Mouse (Mus musculus): ENCODE measurements around the gene Gm44511. TPM values are rescaled to one million over a fixed set of nuclear protein-coding genes. Genes with fewer than 3 reads are reported as not detected.
"Not testable (repeated sequence)": the region's sequence is repeated elsewhere in the genome, so short reads cannot be mapped to it uniquely, and the experiment has no call there.

The Gm44511 gene
- polyA plus RNA-seq, 1 experiment from 2014 or later, result 0.44 TPM

DNA sequence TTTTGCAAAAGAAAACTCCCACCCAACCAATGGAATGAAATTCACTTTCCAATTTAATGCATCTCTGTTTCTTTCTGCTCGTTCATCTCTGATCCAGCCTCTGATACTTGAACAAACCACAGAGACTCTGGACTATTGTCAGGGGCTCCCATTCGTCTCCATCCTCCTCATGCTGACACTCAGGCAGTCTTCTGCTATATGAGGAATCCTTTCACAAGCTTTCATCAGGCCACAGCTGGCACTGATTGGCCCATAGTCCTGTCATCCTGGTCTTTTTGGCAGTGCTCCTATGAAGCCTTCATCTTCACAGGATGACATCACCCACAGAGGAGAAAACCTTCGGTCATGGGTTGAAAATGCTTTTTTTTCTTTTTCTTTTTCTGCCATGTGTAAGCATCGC is 58.1 kb downstream of the Gm44511 start:
- H3K9ac ChIP-seq (ENCODE audit: low read length), result no peak overlapping the region
- no peak overlapping the region for H3K27ac ChIP-seq (ENCODE audit: low read length)
- peaks cover 2% of the 10 kb centered on the region; the same call in 1 of the 2 replicates for H3K4me1 ChIP-seq (ENCODE audit: control insufficient read depth, insufficient read depth, low read length)
- 77% methylated on average over 4 of the region's 4 CpGs for WGBS
- no peaks in the 10 kb centered on the region for H3K27me3 ChIP-seq (ENCODE audit: control insufficient read depth, insufficient read depth, low read length)
- H3K4me2 ChIP-seq (ENCODE audit: low read depth, low read length), result no peak overlapping the region
- H3K4me3 ChIP-seq (replicated peaks; ENCODE audit: low read length), result no peak overlapping the region
- no peak for ATAC-seq (ENCODE audit: insufficient read depth, low FRiP score)
- peaks cover 2% of the 10 kb centered on the region; the same call in 1 of the 2 replicates for H3K9me3 ChIP-seq (replicated peaks; ENCODE audit: control insufficient read depth, low read length)
- no peaks in the 10 kb centered on the region for H3K36me3 ChIP-seq (ENCODE audit: control insufficient read depth, insufficient read depth, low read length)

DNA sequence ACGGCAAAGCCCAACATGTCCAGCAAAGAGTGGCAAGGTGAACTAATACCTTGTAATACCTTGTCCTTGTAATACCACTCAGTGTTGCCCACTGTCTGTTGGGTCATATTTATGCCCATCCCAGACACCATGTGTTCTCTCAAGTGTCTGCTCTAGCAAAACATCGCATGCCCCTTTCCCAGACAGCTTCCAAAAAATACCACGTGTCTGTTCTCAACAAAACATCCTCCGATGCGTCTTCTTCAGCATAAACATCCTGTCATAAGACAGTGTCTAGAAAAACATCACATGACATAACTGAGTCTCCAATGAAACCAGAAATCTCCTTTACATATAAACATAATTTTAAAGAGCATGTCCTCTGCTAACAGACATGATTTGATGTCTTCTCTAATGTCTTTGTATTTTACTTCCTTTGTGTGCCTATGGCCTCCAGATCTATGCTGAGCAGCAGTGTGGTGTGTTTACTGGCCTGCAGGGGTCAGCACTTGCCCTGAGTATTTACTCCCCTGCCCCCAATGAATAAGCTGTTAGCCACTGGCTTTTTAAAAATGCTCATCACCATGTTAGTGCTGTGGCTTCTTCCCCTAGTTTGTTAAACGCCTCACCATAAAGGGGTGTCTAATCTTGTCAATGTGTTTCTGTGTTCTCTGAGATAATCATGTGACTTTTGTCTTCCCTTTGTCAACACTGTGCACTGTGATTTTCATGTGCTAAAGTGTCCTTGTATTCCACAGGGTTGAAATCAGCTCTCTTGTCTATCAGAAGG is 59.4 kb downstream of the Gm44511 start:
- not testable (repeated sequence) for H3K4me3 ChIP-seq (replicated peaks; ENCODE audit: low read length); H3K9ac ChIP-seq (ENCODE audit: low read length); H3K9me3 ChIP-seq (replicated peaks; ENCODE audit: control insufficient read depth, low read length); H3K4me1 ChIP-seq (ENCODE audit: control insufficient read depth, insufficient read depth, low read length); H3K27me3 ChIP-seq (ENCODE audit: control insufficient read depth, insufficient read depth, low read length); H3K4me2 ChIP-seq (ENCODE audit: low read depth, low read length); ATAC-seq (ENCODE audit: insufficient read depth, low FRiP score); H3K27ac ChIP-seq (ENCODE audit: low read length); H3K36me3 ChIP-seq (ENCODE audit: control insufficient read depth, insufficient read depth, low read length)
- 47% methylated on average over 6 of the region's 6 CpGs for WGBS

GRCm38 (mm10) chr6:128765211-128765610 is 60.9 kb downstream of the Gm44511 start:
- no peak overlapping the region for H3K9ac ChIP-seq (ENCODE audit: low read length)
- no peaks in the 10 kb centered on the region for H3K27me3 ChIP-seq (ENCODE audit: control insufficient read depth, insufficient read depth, low read length)
- H3K4me1 ChIP-seq (ENCODE audit: control insufficient read depth, insufficient read depth, low read length), result peaks cover 6% of the 10 kb centered on the region
- 95% methylated on average over 1 of the region's 1 CpGs for WGBS
- H3K9me3 ChIP-seq (replicated peaks; ENCODE audit: control insufficient read depth, low read length), result no peaks in the 10 kb centered on the region
- no peak for ATAC-seq (ENCODE audit: insufficient read depth, low FRiP score)
- no peak overlapping the region for H3K4me2 ChIP-seq (ENCODE audit: low read depth, low read length)
- H3K36me3 ChIP-seq (ENCODE audit: control insufficient read depth, insufficient read depth, low read length), result no peaks in the 10 kb centered on the region
- H3K27ac ChIP-seq (ENCODE audit: low read length), result no peak overlapping the region
- H3K4me3 ChIP-seq (replicated peaks; ENCODE audit: low read length), result no peak overlapping the region

- no peaks in the 10 kb centered on the region for H3K36me3 ChIP-seq (ENCODE audit: control insufficient read depth, insufficient read depth, low read length)
- H3K27me3 ChIP-seq (ENCODE audit: control insufficient read depth, insufficient read depth, low read length), result no peaks in the 10 kb centered on the region
- no peak overlapping the region for H3K27ac ChIP-seq (ENCODE audit: low read length)
- H3K4me2 ChIP-seq (ENCODE audit: low read depth, low read length), result peak overlapping the region; percentile 51
- H3K9ac ChIP-seq (ENCODE audit: low read length), result no peak overlapping the region; the same call in 1 of the 2 replicates
- 18% methylated on average over 5 of the region's 5 CpGs for WGBS
- peak overlapping the region; percentile 57 for H3K4me3 ChIP-seq (replicated peaks; ENCODE audit: low read length)
- H3K4me1 ChIP-seq (ENCODE audit: control insufficient read depth, insufficient read depth, low read length), result peaks cover 6% of the 10 kb centered on the region
- ATAC-seq (ENCODE audit: insufficient read depth, low FRiP score), result no peak
- H3K9me3 ChIP-seq (replicated peaks; ENCODE audit: control insufficient read depth, low read length), result no peaks in the 10 kb centered on the region
These were observed 61.5 kb downstream of the Gm44511 start for GRCm38 (mm10) chr6:128764598-128764997.

GRCm38 (mm10) chr6:128763736-128764523 is 62.2 kb downstream of the Gm44511 start:
- WGBS, result 2% methylated on average over 30 of the region's 30 CpGs
- ATAC-seq (ENCODE audit: insufficient read depth, low FRiP score), result peak; percentile 95

GRCm38 (mm10) chr6:128762892-128763670 is 63.0 kb downstream of the Gm44511 start:
- WGBS, result 79% methylated on average over 9 of the region's 10 CpGs
- ATAC-seq (ENCODE audit: insufficient read depth, low FRiP score); H3K9ac ChIP-seq (ENCODE audit: low read length): not testable (repeated sequence)

More at GRCm38 (mm10) chr6:128763736-128764523, 62.2 kb downstream of the Gm44511 start:
- H3K27me3 ChIP-seq (ENCODE audit: control insufficient read depth, insufficient read depth, low read length), result no peaks in the 10 kb centered on the region
- peak overlapping the region; percentile 57 for H3K4me3 ChIP-seq (replicated peaks; ENCODE audit: low read length)
- peak overlapping the region; percentile 81 for H3K27ac ChIP-seq (ENCODE audit: low read length)
- H3K9me3 ChIP-seq (replicated peaks; ENCODE audit: control insufficient read depth, low read length), result no peaks in the 10 kb centered on the region
- peak overlapping the region; percentile 67 for H3K9ac ChIP-seq (ENCODE audit: low read length)
- H3K36me3 ChIP-seq (ENCODE audit: control insufficient read depth, insufficient read depth, low read length), result no peaks in the 10 kb centered on the region
- peak overlapping the region; percentile 61 for H3K4me2 ChIP-seq (ENCODE audit: low read depth, low read length)
- peaks cover 6% of the 10 kb centered on the region for H3K4me1 ChIP-seq (ENCODE audit: control insufficient read depth, insufficient read depth, low read length)

DNA sequence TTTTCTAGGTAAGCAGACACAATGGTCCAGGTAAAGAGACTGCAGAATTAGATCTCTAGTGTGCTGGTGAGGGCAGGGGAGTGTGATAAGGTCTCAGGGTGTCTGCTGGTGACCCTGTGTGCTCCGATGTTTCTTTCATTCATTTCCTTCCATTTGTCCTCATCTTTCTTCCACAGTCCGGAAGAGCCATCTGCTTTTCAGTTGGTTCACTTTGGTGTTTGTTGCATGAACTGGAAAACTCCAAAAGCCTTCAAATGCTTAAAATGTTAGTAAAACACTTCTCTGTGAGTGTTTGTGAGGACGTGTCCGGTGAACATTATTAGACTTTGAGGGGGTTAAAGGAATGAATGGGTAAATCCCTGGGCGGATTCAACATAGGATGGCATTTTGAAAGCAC is 65.0 kb downstream of the Gm44511 start:
- Histone ChIP-seq H3K9ac (ENCODE audit: low read length) (peak overlapping the region; percentile 64), H3K36me3 (ENCODE audit: control insufficient read depth, insufficient read depth, low read length) (no peaks in the 10 kb centered on the region), H3K4me3 (replicated peaks; ENCODE audit: low read length) (peak overlapping the region; percentile 67), H3K4me2 (ENCODE audit: low read depth, low read length) (peak overlapping the region; percentile 52), H3K27me3 (ENCODE audit: control insufficient read depth, insufficient read depth, low read length) (no peaks in the 10 kb centered on the region), H3K27ac (ENCODE audit: low read length) (no peak overlapping the region; the same call in 1 of the 2 replicates), H3K9me3 (replicated peaks; ENCODE audit: control insufficient read depth, low read length) (no peaks in the 10 kb centered on the region), H3K4me1 (ENCODE audit: control insufficient read depth, insufficient read depth, low read length) (peaks cover 6% of the 10 kb centered on the region)
- ATAC-seq (ENCODE audit: insufficient read depth, low FRiP score), result no peak
- WGBS, result 30% methylated on average over 5 of the region's 5 CpGs

More at GRCm38 (mm10) chr6:128762892-128763670, 63.0 kb downstream of the Gm44511 start:
- not testable (repeated sequence) for H3K4me1 ChIP-seq (ENCODE audit: control insufficient read depth, insufficient read depth, low read length); H3K27me3 ChIP-seq (ENCODE audit: control insufficient read depth, insufficient read depth, low read length); H3K27ac ChIP-seq (ENCODE audit: low read length); H3K9me3 ChIP-seq (replicated peaks; ENCODE audit: control insufficient read depth, low read length); H3K36me3 ChIP-seq (ENCODE audit: control insufficient read depth, insufficient read depth, low read length)
- Histone ChIP-seq H3K4me3 (replicated peaks; ENCODE audit: low read length) (peak overlapping the region; percentile 57), H3K4me2 (ENCODE audit: low read depth, low read length) (peak overlapping the region; percentile 61)

DNA sequence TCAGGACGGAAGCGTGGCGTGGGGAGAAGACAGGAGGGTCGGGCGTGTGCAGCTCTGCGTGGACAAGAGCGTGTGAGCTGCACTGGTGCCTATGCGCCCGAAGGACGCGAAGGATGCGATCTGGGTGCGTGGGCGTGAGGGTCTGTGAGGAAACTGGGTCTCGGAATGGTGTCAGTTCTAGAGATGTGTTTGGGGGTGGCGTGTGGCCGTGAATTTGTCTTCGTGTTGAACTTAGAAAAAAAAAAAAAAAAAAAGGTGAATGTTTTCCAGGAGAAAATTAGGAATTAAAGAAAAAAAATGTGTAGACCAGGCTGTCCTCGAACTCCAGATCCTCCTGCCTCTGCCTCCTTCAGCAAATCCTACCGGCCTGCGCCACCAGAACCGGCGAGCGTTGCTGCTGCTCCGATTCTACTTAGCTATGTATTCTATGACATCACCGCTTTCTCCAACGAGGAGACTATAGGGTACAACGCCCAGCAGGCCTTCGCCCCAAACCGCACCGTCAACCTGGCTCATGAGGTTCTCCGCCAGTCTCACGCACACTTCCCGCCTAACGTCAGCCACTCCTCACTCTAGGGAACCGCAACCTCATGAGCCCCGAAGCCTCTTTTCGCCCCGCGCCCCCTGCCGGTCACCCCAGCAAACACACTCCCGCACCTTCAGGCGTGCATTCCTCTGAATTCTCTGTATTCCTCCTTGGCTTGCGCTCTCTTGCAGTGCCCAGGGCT is 65.5 kb downstream of the Gm44511 start:
- WGBS, result under 1% methylated on average over 44 of the region's 44 CpGs
- Histone ChIP-seq H3K4me3 (replicated peaks; ENCODE audit: low read length) (peak overlapping the region; percentile 67), H3K4me2 (ENCODE audit: low read depth, low read length) (peak overlapping the region; percentile 52), H3K27ac (ENCODE audit: low read length) (peak overlapping the region; percentile 82), H3K9ac (ENCODE audit: low read length) (peak overlapping the region; percentile 74)
- not testable (repeated sequence) for H3K9me3 ChIP-seq (replicated peaks; ENCODE audit: control insufficient read depth, low read length); H3K4me1 ChIP-seq (ENCODE audit: control insufficient read depth, insufficient read depth, low read length); H3K36me3 ChIP-seq (ENCODE audit: control insufficient read depth, insufficient read depth, low read length); H3K27me3 ChIP-seq (ENCODE audit: control insufficient read depth, insufficient read depth, low read length)
- ATAC-seq (ENCODE audit: insufficient read depth, low FRiP score), result peak; percentile 71

Measured in stomach, embryonic 16.5 days (tissue).